Mouse (Mus musculus): ENCODE results near the gene Cers2. TPM values are rescaled to one million over a fixed set of nuclear protein-coding genes. Genes with fewer than 3 reads are reported as not detected.
"Not testable (repeated sequence)": the region's sequence is repeated elsewhere in the genome, so short reads cannot be mapped to it uniquely, and the experiment has no call there.

Cers2 gene
- polyA plus RNA-seq, 1 experiment = 95.7 TPM

GRCm38 (mm10) chr3:95323429-95323828, 8.8 kb downstream of the Cers2 start:
- no peak overlapping the region for H3K4me3 ChIP-seq (ENCODE audit: extremely low read depth, insufficient read depth, insufficient read length)
- H3K27ac ChIP-seq (ENCODE audit: insufficient read depth, low read length) = no peak overlapping the region
- WGBS = 63% methylated on average over 3 of the region's 3 CpGs
- TF ChIP-seq POLR2A (IDR thresholded peaks at IDR 0.05; ENCODE audit: low read depth, low read length) (no peak), CTCF (IDR thresholded peaks at IDR 0.05; ENCODE audit: extremely low read depth, insufficient read depth, insufficient read length, insufficient replicate concordance) (no peak)
- DNase-seq (ENCODE audit: low read depth in 1 of 2, low spot score in 2 of 2) = no peak
- H3K27me3 ChIP-seq (ENCODE audit: control insufficient read depth, insufficient read depth, low read length) = no peaks in the 10 kb centered on the region
- no peaks in the 10 kb centered on the region; the same call in 1 of the 2 replicates for H3K4me1 ChIP-seq (ENCODE audit: control insufficient read depth, insufficient read depth, insufficient read length)
- peaks cover 50% of the 10 kb centered on the region for H3K36me3 ChIP-seq (ENCODE audit: control insufficient read depth, insufficient read depth, low read length)

DNA sequence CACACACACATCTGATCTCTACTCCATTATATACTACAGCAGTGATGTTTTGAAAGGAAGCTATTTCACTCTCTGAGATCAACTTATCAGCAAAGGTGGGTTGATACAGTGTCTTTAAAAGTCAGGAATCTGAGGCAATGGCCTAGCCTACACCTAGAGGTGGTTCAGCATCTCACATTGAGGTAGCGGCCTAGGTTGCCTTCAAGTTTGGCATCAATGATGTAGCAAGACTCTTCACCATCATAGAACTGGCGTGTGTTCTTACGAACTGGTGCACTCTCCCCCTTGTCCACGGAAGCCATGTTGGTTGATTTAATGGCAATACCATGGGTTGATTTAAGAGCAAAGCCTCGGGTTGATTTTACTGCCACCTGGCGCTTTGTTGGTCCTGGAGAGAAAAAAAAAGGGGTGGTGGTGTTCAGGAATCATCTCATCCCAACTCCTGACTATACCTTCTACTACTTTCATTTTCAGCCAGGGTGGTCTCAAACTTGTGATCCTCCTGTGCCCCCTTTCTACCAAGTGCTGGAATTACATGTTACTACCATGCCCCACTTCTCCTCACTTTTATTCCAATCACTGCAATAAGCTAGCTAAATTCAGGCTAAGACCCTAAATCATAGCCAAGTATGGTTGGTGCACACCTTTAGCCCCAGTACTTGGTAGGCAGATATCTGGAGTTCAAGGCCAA, 10.0 kb downstream of the Cers2 start:
- no peak overlapping the region for H3K27ac ChIP-seq (ENCODE audit: insufficient read depth, low read length)
- WGBS = 90% methylated on average over 6 of the region's 6 CpGs
- peaks cover 52% of the 10 kb centered on the region for H3K36me3 ChIP-seq (ENCODE audit: control insufficient read depth, insufficient read depth, low read length)
- H3K27me3 ChIP-seq (ENCODE audit: control insufficient read depth, insufficient read depth, low read length) = no peaks in the 10 kb centered on the region
- TF ChIP-seq CTCF (IDR thresholded peaks at IDR 0.05; ENCODE audit: extremely low read depth, insufficient read depth, insufficient read length, insufficient replicate concordance) (no peak), POLR2A (IDR thresholded peaks at IDR 0.05; ENCODE audit: low read depth, low read length) (no peak)
- H3K4me1 ChIP-seq (ENCODE audit: control insufficient read depth, insufficient read depth, insufficient read length) = no peaks in the 10 kb centered on the region
- no peak overlapping the region for H3K4me3 ChIP-seq (ENCODE audit: extremely low read depth, insufficient read depth, insufficient read length)
- DNase-seq (ENCODE audit: low read depth in 1 of 2, low spot score in 2 of 2) = no peak

DNA sequence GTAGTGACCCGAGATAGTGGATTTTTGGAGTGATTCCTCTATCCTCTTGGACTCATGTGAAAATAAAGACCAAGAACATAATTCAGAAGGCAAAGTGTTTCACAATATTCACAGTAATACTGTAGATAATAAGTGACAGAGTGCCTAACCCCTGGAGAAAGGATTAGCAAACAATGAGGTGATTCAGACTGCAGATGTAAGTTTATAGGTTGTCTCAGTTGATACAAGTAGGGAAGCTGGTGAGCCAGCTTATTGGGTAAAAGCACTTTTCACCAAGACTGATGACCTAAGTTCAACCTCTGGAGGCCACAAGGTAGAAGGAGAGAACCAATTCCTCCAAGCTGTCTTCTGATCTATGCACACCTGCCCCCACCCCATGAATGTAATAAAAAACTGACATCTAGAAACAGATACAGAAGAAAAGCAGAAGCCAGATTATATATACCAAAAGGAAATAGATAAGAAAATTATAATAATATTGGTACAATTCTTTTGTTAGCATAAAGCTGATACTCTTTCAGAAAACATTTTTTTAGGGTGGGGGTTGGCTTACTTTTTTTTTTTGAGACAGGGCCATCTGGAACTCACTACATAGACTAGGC, 14.3 kb downstream of the Cers2 start:
- DNase-seq (ENCODE audit: low read depth in 1 of 2, low spot score in 2 of 2) = no peak
- H3K4me1 ChIP-seq (ENCODE audit: control insufficient read depth, insufficient read depth, insufficient read length) = no peaks in the 10 kb centered on the region
- 88% methylated on average over 1 of the region's 1 CpGs for WGBS
- no peak for TF ChIP-seq POLR2A (IDR thresholded peaks at IDR 0.05; ENCODE audit: low read depth, low read length)
- TF ChIP-seq CTCF (IDR thresholded peaks at IDR 0.05; ENCODE audit: extremely low read depth, insufficient read depth, insufficient read length, insufficient replicate concordance) = no peak
- no peaks in the 10 kb centered on the region for H3K27me3 ChIP-seq (ENCODE audit: control insufficient read depth, insufficient read depth, low read length)
- H3K4me3 ChIP-seq (ENCODE audit: extremely low read depth, insufficient read depth, insufficient read length) = no peak overlapping the region
- H3K36me3 ChIP-seq (ENCODE audit: control insufficient read depth, insufficient read depth, low read length) = peaks cover 29% of the 10 kb centered on the region
- no peak overlapping the region for H3K27ac ChIP-seq (ENCODE audit: insufficient read depth, low read length)

DNA sequence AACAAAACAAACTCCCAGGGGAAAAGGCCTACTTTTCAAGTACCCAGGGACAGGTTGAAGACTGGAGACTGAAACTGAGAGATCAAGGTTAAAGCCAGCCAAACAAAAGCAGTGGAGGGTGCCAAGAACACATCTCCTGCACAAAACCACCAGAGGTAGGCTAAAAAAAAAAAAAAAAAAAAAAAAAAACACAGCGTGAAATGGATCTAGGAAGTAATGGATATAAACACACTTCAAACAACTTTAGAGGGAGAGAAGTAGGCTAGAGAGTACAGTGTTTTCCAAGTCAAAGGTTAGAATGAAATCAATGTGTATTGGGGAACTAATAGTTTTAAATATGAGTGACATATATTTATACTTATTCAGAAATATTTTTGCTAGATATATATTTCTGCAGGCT, 16.9 kb downstream of the Cers2 start:
- DNase-seq (ENCODE audit: low read depth in 1 of 2, low spot score in 2 of 2) = no peak
- Histone ChIP-seq H3K27me3 (ENCODE audit: control insufficient read depth, insufficient read depth, low read length) (no peaks in the 10 kb centered on the region), H3K36me3 (ENCODE audit: control insufficient read depth, insufficient read depth, low read length) (peaks cover 24% of the 10 kb centered on the region), H3K27ac (ENCODE audit: insufficient read depth, low read length) (no peak overlapping the region), H3K4me3 (ENCODE audit: extremely low read depth, insufficient read depth, insufficient read length) (no peak overlapping the region), H3K4me1 (ENCODE audit: control insufficient read depth, insufficient read depth, insufficient read length) (no peaks in the 10 kb centered on the region)
- 80% methylated on average over 1 of the region's 1 CpGs for WGBS
- no peak for TF ChIP-seq POLR2A (IDR thresholded peaks at IDR 0.05; ENCODE audit: low read depth, low read length)
- no peak for TF ChIP-seq CTCF (IDR thresholded peaks at IDR 0.05; ENCODE audit: extremely low read depth, insufficient read depth, insufficient read length, insufficient replicate concordance)

DNA sequence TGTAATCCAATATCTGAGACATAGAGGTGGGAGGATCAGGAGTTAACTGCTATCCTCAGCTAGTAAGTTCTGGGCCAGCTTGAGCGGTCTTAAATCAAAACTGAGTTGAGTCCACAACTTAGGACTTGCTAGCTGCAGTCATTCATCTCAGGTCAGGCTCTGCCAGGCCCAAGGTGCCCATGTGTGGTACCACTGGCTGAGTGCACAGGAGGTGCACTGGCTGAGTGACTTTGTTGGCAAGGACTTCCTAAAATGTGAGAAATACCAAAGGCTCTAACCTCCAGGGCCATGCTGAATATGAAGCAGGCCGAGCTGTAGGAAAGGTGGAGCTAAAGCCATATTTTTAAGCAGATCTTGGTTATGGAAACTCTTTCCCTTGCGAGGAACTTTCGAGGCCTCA, 22.8 kb downstream of the Cers2 start:
- no peak overlapping the region for H3K4me3 ChIP-seq (ENCODE audit: extremely low read depth, insufficient read depth, insufficient read length)
- no peaks in the 10 kb centered on the region for H3K4me1 ChIP-seq (ENCODE audit: control insufficient read depth, insufficient read depth, insufficient read length)
- H3K27me3 ChIP-seq (ENCODE audit: control insufficient read depth, insufficient read depth, low read length) = no peaks in the 10 kb centered on the region
- no peak for DNase-seq (ENCODE audit: low read depth in 1 of 2, low spot score in 2 of 2)
- 95% methylated on average over 4 of the region's 4 CpGs for WGBS
- H3K27ac ChIP-seq (ENCODE audit: insufficient read depth, low read length) = no peak overlapping the region
- TF ChIP-seq CTCF (IDR thresholded peaks at IDR 0.05; ENCODE audit: extremely low read depth, insufficient read depth, insufficient read length, insufficient replicate concordance) (no peak), POLR2A (IDR thresholded peaks at IDR 0.05; ENCODE audit: low read depth, low read length) (no peak)
- H3K36me3 ChIP-seq (ENCODE audit: control insufficient read depth, insufficient read depth, low read length) = peaks cover 39% of the 10 kb centered on the region

GRCm38 (mm10) chr3:95338251-95338650, 23.7 kb downstream of the Cers2 start:
- whole genome bisulfite sequencing = 94% methylated on average over 4 of the region's 4 CpGs

GRCm38 (mm10) chr3:95343356-95344000, 28.9 kb downstream of the Cers2 start:
- not testable (repeated sequence) for H3K4me3 ChIP-seq (ENCODE audit: extremely low read depth, insufficient read depth, insufficient read length); H3K27ac ChIP-seq (ENCODE audit: insufficient read depth, low read length); H3K4me1 ChIP-seq (ENCODE audit: control insufficient read depth, insufficient read depth, insufficient read length); H3K27me3 ChIP-seq (ENCODE audit: control insufficient read depth, insufficient read depth, low read length); DNase-seq (ENCODE audit: low read depth in 1 of 2, low spot score in 2 of 2)
- WGBS = 91% methylated on average over 9 of the region's 9 CpGs
- peaks cover 46% of the 10 kb centered on the region for H3K36me3 ChIP-seq (ENCODE audit: control insufficient read depth, insufficient read depth, low read length)

More at GRCm38 (mm10) chr3:95338251-95338650, 23.7 kb downstream of the Cers2 start:
- DNase-seq (ENCODE audit: low read depth in 1 of 2, low spot score in 2 of 2) = no peak
- no peak for TF ChIP-seq POLR2A (IDR thresholded peaks at IDR 0.05; ENCODE audit: low read depth, low read length)
- TF ChIP-seq CTCF (IDR thresholded peaks at IDR 0.05; ENCODE audit: extremely low read depth, insufficient read depth, insufficient read length, insufficient replicate concordance) = no peak
- Histone ChIP-seq H3K4me3 (ENCODE audit: extremely low read depth, insufficient read depth, insufficient read length) (no peak overlapping the region), H3K27me3 (ENCODE audit: control insufficient read depth, insufficient read depth, low read length) (no peaks in the 10 kb centered on the region), H3K27ac (ENCODE audit: insufficient read depth, low read length) (no peak overlapping the region), H3K36me3 (ENCODE audit: control insufficient read depth, insufficient read depth, low read length) (peaks cover 42% of the 10 kb centered on the region), H3K4me1 (ENCODE audit: control insufficient read depth, insufficient read depth, insufficient read length) (no peaks in the 10 kb centered on the region)

Data from spleen, adult 2 months (tissue).